Mouse (Mus musculus): ENCODE results near the gene C1qtnf4. TPM values are rescaled to one million over a fixed set of nuclear protein-coding genes. Genes with fewer than 3 reads are reported as not detected.

C1qtnf4 gene
- polyA plus RNA-seq (2012; rRNA removed; ENCODE audit: low replicate concordance): 9.0 and 9.7 TPM in 2 replicates

DNA sequence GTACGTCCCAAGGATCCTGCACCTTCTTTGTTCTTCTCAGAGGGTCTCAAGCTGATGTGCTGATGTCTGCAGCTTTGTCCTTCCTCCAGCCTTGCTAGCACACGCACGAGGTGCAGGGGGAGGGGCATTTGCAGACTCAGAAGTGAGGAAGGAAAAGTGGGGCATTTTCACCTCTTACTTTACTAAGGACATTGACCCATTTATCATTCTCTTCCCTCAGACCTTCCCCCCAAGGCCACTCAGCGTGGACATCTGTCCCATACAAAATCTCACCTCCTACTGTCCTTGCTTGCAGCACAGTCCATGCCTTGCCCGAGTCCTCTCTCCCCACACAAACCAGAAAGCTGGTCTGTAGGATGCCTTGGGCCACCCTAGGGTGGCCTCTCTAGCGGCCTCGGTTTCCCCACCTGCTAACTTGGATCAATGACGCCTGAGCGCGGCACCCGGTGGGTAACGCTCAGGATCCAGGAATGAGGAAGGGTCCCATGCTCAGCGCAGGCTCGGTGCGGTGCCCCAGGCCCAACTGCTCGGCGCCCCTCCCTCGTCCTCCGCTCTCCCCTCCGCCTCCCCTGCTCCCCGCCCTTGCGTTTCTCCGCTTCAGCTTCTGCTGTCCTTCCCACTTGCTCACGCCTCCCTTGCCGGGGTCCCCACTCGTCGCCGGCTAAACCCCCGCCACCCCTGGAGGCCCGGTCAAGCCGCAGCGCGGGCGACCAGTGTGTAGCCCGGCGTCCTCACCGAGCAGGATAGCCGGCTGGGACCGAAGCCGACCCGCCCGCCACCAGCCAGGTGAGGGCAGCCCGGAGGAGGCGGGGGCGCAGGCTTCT lies at the start of gene C1qtnf4:
TSS of gene C1qtnf4 (plus strand) at position 643 of the 824 bp plus-strand sequence.

DNA sequence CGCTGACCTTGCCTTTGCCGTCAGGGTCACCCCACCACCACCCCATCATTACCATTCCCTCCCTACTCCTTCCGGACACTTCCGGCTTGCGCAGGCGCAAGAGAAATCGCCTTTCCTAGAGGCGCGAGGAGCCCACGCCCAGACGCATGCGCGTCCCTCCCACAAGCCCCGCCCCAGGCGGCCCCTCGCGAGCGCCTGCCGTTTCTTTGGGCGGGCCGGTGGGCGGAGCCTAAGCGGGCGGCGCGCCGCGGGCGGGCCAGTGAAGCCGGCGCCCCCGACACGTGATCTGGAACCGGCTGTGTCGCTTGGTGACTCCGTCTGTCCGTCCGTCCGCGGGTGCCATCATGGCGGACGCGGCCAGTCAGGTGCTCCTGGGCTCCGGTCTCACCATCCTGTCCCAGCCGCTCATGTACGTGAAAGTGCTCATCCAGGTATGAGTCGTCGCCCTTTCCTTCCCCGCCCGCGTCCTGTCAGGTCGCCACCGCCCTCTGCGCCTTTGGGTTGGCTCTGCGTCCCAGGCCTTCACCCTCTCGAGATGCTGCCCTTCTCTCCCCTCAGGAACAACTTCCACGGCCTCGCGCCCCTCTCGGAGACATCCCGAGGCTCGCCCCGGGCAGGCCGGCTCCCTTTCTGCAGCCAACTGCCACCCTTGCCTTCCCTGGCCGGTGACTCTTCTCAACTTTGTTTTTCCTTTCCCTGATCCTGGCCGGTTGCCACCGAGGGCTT lies 38.5 kb upstream of the C1qtnf4 start, which contains the start of gene Mtch2:
TSS of gene Mtch2 (plus strand) at position 201 of the 726 bp plus-strand sequence.

DNA sequence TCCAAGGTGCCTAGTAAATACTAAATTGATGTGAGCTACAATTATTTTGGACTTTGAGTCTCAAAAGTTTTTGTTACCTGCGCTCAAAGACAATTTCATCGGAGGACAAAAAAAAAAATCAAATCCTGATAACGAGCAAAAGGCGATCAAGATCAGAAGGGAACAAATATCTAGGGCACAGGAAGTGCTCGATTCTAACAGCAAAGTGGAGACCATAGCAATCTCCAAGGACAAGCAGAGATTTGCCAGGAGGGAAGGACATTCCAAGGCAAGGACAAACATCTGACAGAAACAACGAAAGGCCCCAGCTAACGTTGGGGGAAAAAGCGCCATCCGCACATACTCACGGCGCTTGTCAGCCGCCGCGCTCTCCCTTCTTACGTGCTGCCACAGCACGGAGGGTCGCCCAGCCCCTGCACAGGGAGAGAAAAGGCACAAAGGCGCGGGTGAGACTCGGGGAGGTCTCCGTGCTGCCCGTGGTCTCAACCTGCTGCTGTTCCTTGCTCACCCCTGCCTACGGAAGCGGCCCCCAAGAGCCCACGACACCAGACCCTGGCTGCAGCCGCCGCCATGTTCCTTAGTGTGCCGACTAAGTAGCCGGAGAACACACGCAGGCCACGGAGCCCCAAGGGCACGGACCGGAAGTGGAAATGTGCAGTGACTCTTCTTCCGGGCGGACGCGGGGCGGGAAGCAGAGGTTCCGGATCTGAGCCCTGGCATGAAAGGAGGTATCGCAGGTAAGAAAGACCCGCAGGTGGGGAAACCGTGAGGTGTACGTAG lies 18.6 kb downstream of the C1qtnf4 start, which contains the start of the genes Kbtbd4 and Ndufs3:
TSS of gene Kbtbd4 (plus strand) at position 665 of the 780 bp plus-strand sequence.
TSS of gene Ndufs3 (minus strand) at position 752 of the 780 bp plus-strand sequence.

Other genes with a start within 250 kb of the C1qtnf4 start
- 0.90 and 1.1 TPM in 2 replicates for gene Nup160, start 208.6 kb upstream of the C1qtnf4 start, polyA plus RNA-seq (2012; rRNA removed; ENCODE audit: low replicate concordance)
- gene Fnbp4, start 140.5 kb upstream of the C1qtnf4 start, polyA plus RNA-seq (2012; rRNA removed; ENCODE audit: low replicate concordance): 11.2 and 17.5 TPM in 2 replicates
- 0.02 and 0.07 TPM in 2 replicates for gene Agbl2, start 103.1 kb upstream of the C1qtnf4 start, polyA plus RNA-seq (2012; rRNA removed; ENCODE audit: low replicate concordance)
- 60.2 and 60.7 TPM in 2 replicates for gene Mtch2, start 38.7 kb upstream of the C1qtnf4 start, polyA plus RNA-seq (2012; rRNA removed; ENCODE audit: low replicate concordance)
- gene Kbtbd4, start 18.9 kb downstream of the C1qtnf4 start, polyA plus RNA-seq (2012; rRNA removed; ENCODE audit: low replicate concordance): 5.6 and 6.4 TPM in 2 replicates
- 103 and 129 TPM in 2 replicates for gene Ndufs3, start 19.0 kb downstream of the C1qtnf4 start, polyA plus RNA-seq (2012; rRNA removed; ENCODE audit: low replicate concordance)
- 12.2 and 15.3 TPM in 2 replicates for gene Celf1, start 54.5 kb downstream of the C1qtnf4 start, polyA plus RNA-seq (2012; rRNA removed; ENCODE audit: low replicate concordance)
- gene Rapsn, start 149.8 kb downstream of the C1qtnf4 start, polyA plus RNA-seq (2012; rRNA removed; ENCODE audit: low replicate concordance): 0.22 and 0.34 TPM in 2 replicates
- 27.3 and 43.1 TPM in 2 replicates for gene Psmc3, start 168.1 kb downstream of the C1qtnf4 start, polyA plus RNA-seq (2012; rRNA removed; ENCODE audit: low replicate concordance)
- gene Slc39a13, start 184.6 kb downstream of the C1qtnf4 start, polyA plus RNA-seq (2012; rRNA removed; ENCODE audit: low replicate concordance): 15.1 and 26.4 TPM in 2 replicates
- gene Spi1, start 196.5 kb downstream of the C1qtnf4 start, polyA plus RNA-seq (2012; rRNA removed; ENCODE audit: low replicate concordance): 20.7 and 38.0 TPM in 2 replicates
- gene Mybpc3, start 232.3 kb downstream of the C1qtnf4 start, polyA plus RNA-seq (2012; rRNA removed; ENCODE audit: low replicate concordance): not detected in 2 replicates